20 mouse cellular contexts compared by ENCODE assay signal in genomic region chr17:24640581-24640980, GRCm38 (mm10). TPM values are rescaled to one million over a fixed set of nuclear protein-coding genes. Genes with fewer than 3 reads are reported as not detected.
DNase-seq lines count a peak whose midpoint lies in the region; ATAC-seq lines count a peak whose summit lies in the region.
"Had no signal": no experiment of that assay in that cellular context is flagged by ENCODE, and none has a peak within 500 bp of the region (broad histone marks: within the 10 kb centered on the region; RNA-seq: fewer than 3 reads in every experiment).

No protein-coding gene starts in this region.

- H3K4me2 ChIP-seq in forebrain, embryonic 16.5 days (ENCODE audit: low read length), result no peak overlapping the region
- no peak overlapping the region for H3K4me2 ChIP-seq in kidney, embryonic 16.5 days (replicated peaks; ENCODE audit: low read depth, low read length)
- no peak overlapping the region for H3K4me2 ChIP-seq in intestine, embryonic 16.5 days (ENCODE audit: low read depth, low read length)
- no peak overlapping the region for H3K4me2 ChIP-seq in stomach, embryonic 16.5 days (ENCODE audit: low read depth, low read length)

- no peaks in the 10 kb centered on the region for H3K27me3 ChIP-seq in forebrain, embryonic 10.5 days (ENCODE audit: poor library complexity, severe bottlenecking)
- H3K27me3 ChIP-seq in forebrain, embryonic 16.5 days (replicated peaks; ENCODE audit: control insufficient read depth, insufficient read depth, low read length), result no peaks in the 10 kb centered on the region
- no peaks in the 10 kb centered on the region for H3K27me3 ChIP-seq in kidney, embryonic 16.5 days (ENCODE audit: insufficient read depth, low read length)
- no peaks in the 10 kb centered on the region for H3K27me3 ChIP-seq in intestine, embryonic 16.5 days (replicated peaks; ENCODE audit: control insufficient read depth, insufficient read depth, low read length)
- no peaks in the 10 kb centered on the region for H3K27me3 ChIP-seq in stomach, embryonic 16.5 days (ENCODE audit: control insufficient read depth, insufficient read depth, low read length)
- H3K27me3 ChIP-seq: CH12.LX had no signal

- H3K9ac ChIP-seq in forebrain, embryonic 16.5 days (replicated peaks; ENCODE audit: low read depth, low read length), result no peak overlapping the region
- H3K9ac ChIP-seq in kidney, embryonic 16.5 days (replicated peaks; ENCODE audit: low read length), result no peak overlapping the region; the same call in 1 of the 2 replicates
- no peak overlapping the region for H3K9ac ChIP-seq in intestine, embryonic 16.5 days (ENCODE audit: low read depth, low read length)
- H3K9ac ChIP-seq in stomach, embryonic 16.5 days (ENCODE audit: low read length), result no peak overlapping the region

- 95% methylated on average over 15 of the region's 15 CpGs for WGBS in forebrain, embryonic 10.5 days
- 92% methylated on average over 15 of the region's 15 CpGs for WGBS in forebrain, embryonic 16.5 days
- 95% methylated on average over 15 of the region's 15 CpGs for WGBS in kidney, embryonic 16.5 days
- 94% methylated on average over 15 of the region's 15 CpGs for WGBS in intestine, embryonic 16.5 days
- WGBS in stomach, embryonic 16.5 days, result 94% methylated on average over 15 of the region's 15 CpGs

- H3K36me3 ChIP-seq in forebrain, embryonic 10.5 days (replicated peaks), result peaks cover 31% of the 10 kb centered on the region
- no peaks in the 10 kb centered on the region for H3K36me3 ChIP-seq in forebrain, embryonic 16.5 days (ENCODE audit: control insufficient read depth, insufficient read depth)
- H3K36me3 ChIP-seq in kidney, embryonic 16.5 days (ENCODE audit: insufficient read depth, low read length), result peaks cover 13% of the 10 kb centered on the region
- no peaks in the 10 kb centered on the region for H3K36me3 ChIP-seq in intestine, embryonic 16.5 days (ENCODE audit: control insufficient read depth, insufficient read depth, low read length)
- no peaks in the 10 kb centered on the region for H3K36me3 ChIP-seq in stomach, embryonic 16.5 days (ENCODE audit: control insufficient read depth, insufficient read depth, low read length)

- H3K4me3 ChIP-seq in forebrain, embryonic 10.5 days, result no peak overlapping the region
- H3K4me3 ChIP-seq in forebrain, embryonic 16.5 days (replicated peaks; ENCODE audit: low read length), result no peak overlapping the region
- H3K4me3 ChIP-seq in kidney, embryonic 16.5 days (ENCODE audit: low read length), result no peak overlapping the region
- no peak overlapping the region for H3K4me3 ChIP-seq in intestine, embryonic 16.5 days (ENCODE audit: low read length)
- H3K4me3 ChIP-seq in stomach, embryonic 16.5 days (replicated peaks; ENCODE audit: low read length), result no peak overlapping the region
- H3K4me3 ChIP-seq: left cerebral cortex, adult 2 months; megakaryocyte, embryonic 14.5 days had no signal

- ATAC-seq in forebrain, embryonic 16.5 days, result no peak
- no peak for ATAC-seq in kidney, embryonic 16.5 days (ENCODE audit: low FRiP score, low TSS enrichment)
- ATAC-seq in intestine, embryonic 16.5 days, result no peak
- no peak for ATAC-seq in stomach, embryonic 16.5 days (ENCODE audit: insufficient read depth, low FRiP score)
- no peak for ATAC-seq in erythroblast, adult 5-6 weeks (replicated peaks; ENCODE audit: low FRiP score, poor library complexity, severe bottlenecking)
- ATAC-seq: forebrain, embryonic 14.5 days; inflammation-experienced regulatory T-cells, adult 6 months; midbrain, embryonic 16.5 days had no signal

- DNase-seq in forebrain, embryonic 10.5 days (ENCODE audit: extremely low spot score, low spot score), result no peak
- no peak for DNase-seq in kidney, adult 9 months
- no peak for DNase-seq in cerebellum, postnatal 25 days
- DNase-seq: cerebellum, postnatal 36 days; right cerebral cortex, postnatal 25 days had no signal

- peaks cover 65% of the 10 kb centered on the region for H3K4me1 ChIP-seq in forebrain, embryonic 10.5 days
- no peaks in the 10 kb centered on the region for H3K4me1 ChIP-seq in forebrain, embryonic 16.5 days (replicated peaks; ENCODE audit: control insufficient read depth, insufficient read depth, low read length)
- H3K4me1 ChIP-seq in kidney, embryonic 16.5 days (ENCODE audit: insufficient read depth, low read length), result peaks cover 38% of the 10 kb centered on the region
- H3K4me1 ChIP-seq in intestine, embryonic 16.5 days (ENCODE audit: control insufficient read depth, insufficient read depth, low read length), result peaks cover 33% of the 10 kb centered on the region
- H3K4me1 ChIP-seq in stomach, embryonic 16.5 days (ENCODE audit: control insufficient read depth, insufficient read depth, low read length), result peaks cover 29% of the 10 kb centered on the region

- H3K9me3 ChIP-seq in forebrain, embryonic 10.5 days, result no peaks in the 10 kb centered on the region
- H3K9me3 ChIP-seq in forebrain, embryonic 16.5 days (ENCODE audit: control insufficient read depth, low read length), result no peaks in the 10 kb centered on the region
- no peaks in the 10 kb centered on the region for H3K9me3 ChIP-seq in kidney, embryonic 16.5 days (ENCODE audit: low read length)
- no peaks in the 10 kb centered on the region for H3K9me3 ChIP-seq in intestine, embryonic 16.5 days (ENCODE audit: control insufficient read depth, low read length)
- no peaks in the 10 kb centered on the region for H3K9me3 ChIP-seq in stomach, embryonic 16.5 days (replicated peaks; ENCODE audit: control insufficient read depth, low read length)
- H3K9me3 ChIP-seq: megakaryocyte, embryonic 14.5 days had no signal

- H3K27ac ChIP-seq in forebrain, embryonic 10.5 days, result peak overlapping the region; percentile 80; the same call in 1 of the 2 replicates
- no peak overlapping the region for H3K27ac ChIP-seq in forebrain, embryonic 16.5 days (ENCODE audit: low read length)
- H3K27ac ChIP-seq in kidney, embryonic 16.5 days (ENCODE audit: low read length), result peak overlapping the region; percentile 79; the same call in 1 of the 2 replicates
- H3K27ac ChIP-seq in intestine, embryonic 16.5 days (ENCODE audit: low read length), result peak overlapping the region; percentile 89; the same call in 1 of the 2 replicates
- H3K27ac ChIP-seq in stomach, embryonic 16.5 days (ENCODE audit: low read length), result peak overlapping the region; percentile 86; the same call in 1 of the 2 replicates
- H3K27ac ChIP-seq: left cerebral cortex, adult 2 months had no signal

RNA-seq across cellular contexts. Expression of gene Nthl1, which starts 8.1 kb away (rescaled TPM):
- 26.9 and 29.5 TPM in 2 replicates for polyA plus RNA-seq in forebrain, embryonic 10.5 days (2016; fragmentation: Nextera tagmentation; extraction: Ambion mirVana)
- polyA plus RNA-seq in forebrain, embryonic 16.5 days (2015; fragmentation: Nextera tagmentation; extraction: Ambion mirVana), result 13.4 and 14.4 TPM in 2 replicates
- polyA plus RNA-seq in kidney, embryonic 16.5 days (2015; fragmentation: Nextera tagmentation; extraction: Ambion mirVana), result 23.1 TPM in 2 replicates
- polyA plus RNA-seq in intestine, embryonic 16.5 days (2015; fragmentation: Nextera tagmentation; extraction: Ambion mirVana), result 17.2 and 18.1 TPM in 2 replicates
- polyA plus RNA-seq in stomach, embryonic 16.5 days (2015; fragmentation: Nextera tagmentation; extraction: Ambion mirVana), result 18.0 and 19.1 TPM in 2 replicates
- 1.0 TPM in 1 of 2 replicates, not detected in the other for total RNA-seq in erythroblast, adult 5-6 weeks (2015; ENCODE audit: low replicate concordance)
- total RNA-seq in erythroblast, adult 5-6 weeks (2017; ENCODE audit: low replicate concordance), result 0.56 and 0.85 TPM in 2 replicates

RNA-seq across cellular contexts. Expression of gene Tsc2, which starts 8.2 kb away (rescaled TPM):
- polyA plus RNA-seq in forebrain, embryonic 10.5 days (2016; fragmentation: Nextera tagmentation; extraction: Ambion mirVana), result 75.3 and 75.4 TPM in 2 replicates
- 80.4 and 86.8 TPM in 2 replicates for polyA plus RNA-seq in forebrain, embryonic 16.5 days (2015; fragmentation: Nextera tagmentation; extraction: Ambion mirVana)
- polyA plus RNA-seq in kidney, embryonic 16.5 days (2015; fragmentation: Nextera tagmentation; extraction: Ambion mirVana), result 72.8 and 77.0 TPM in 2 replicates
- 38.5 and 41.8 TPM in 2 replicates for polyA plus RNA-seq in intestine, embryonic 16.5 days (2015; fragmentation: Nextera tagmentation; extraction: Ambion mirVana)
- 53.1 and 57.2 TPM in 2 replicates for polyA plus RNA-seq in stomach, embryonic 16.5 days (2015; fragmentation: Nextera tagmentation; extraction: Ambion mirVana)
- total RNA-seq in erythroblast, adult 5-6 weeks (2015; ENCODE audit: low replicate concordance), result 16.3 and 75.9 TPM in 2 replicates
- total RNA-seq in erythroblast, adult 5-6 weeks (2017; ENCODE audit: low replicate concordance), result 8.6 and 9.0 TPM in 2 replicates

RNA-seq across cellular contexts. Expression of gene Slc9a3r2, which starts 9.5 kb away (rescaled TPM):
- polyA plus RNA-seq in forebrain, embryonic 10.5 days (2016; fragmentation: Nextera tagmentation; extraction: Ambion mirVana), result 25.9 and 27.1 TPM in 2 replicates
- polyA plus RNA-seq in forebrain, embryonic 16.5 days (2015; fragmentation: Nextera tagmentation; extraction: Ambion mirVana), result 28.1 and 31.2 TPM in 2 replicates
- 116 and 120 TPM in 2 replicates for polyA plus RNA-seq in kidney, embryonic 16.5 days (2015; fragmentation: Nextera tagmentation; extraction: Ambion mirVana)
- polyA plus RNA-seq in intestine, embryonic 16.5 days (2015; fragmentation: Nextera tagmentation; extraction: Ambion mirVana), result 37.5 and 38.6 TPM in 2 replicates
- polyA plus RNA-seq in stomach, embryonic 16.5 days (2015; fragmentation: Nextera tagmentation; extraction: Ambion mirVana), result 38.0 and 39.0 TPM in 2 replicates
- total RNA-seq in erythroblast, adult 5-6 weeks (2015; ENCODE audit: low replicate concordance), result 0.38 TPM in 1 of 2 replicates, not detected in the other
- total RNA-seq in erythroblast, adult 5-6 weeks (2017; ENCODE audit: low replicate concordance), result 0.56 and 1.8 TPM in 2 replicates
- polyA plus RNA-seq: inflammation-experienced regulatory T-cells, adult 6 months had no signal

RNA-seq across cellular contexts. Expression of gene Npw, which starts 17.7 kb away (rescaled TPM):
- polyA plus RNA-seq in forebrain, embryonic 10.5 days (2016; fragmentation: Nextera tagmentation; extraction: Ambion mirVana), result not detected in 2 replicates
- not detected in 2 replicates for polyA plus RNA-seq in forebrain, embryonic 16.5 days (2015; fragmentation: Nextera tagmentation; extraction: Ambion mirVana)
- 0.37 TPM in 1 of 2 replicates, not detected in the other for polyA plus RNA-seq in kidney, embryonic 16.5 days (2015; fragmentation: Nextera tagmentation; extraction: Ambion mirVana)
- polyA plus RNA-seq in intestine, embryonic 16.5 days (2015; fragmentation: Nextera tagmentation; extraction: Ambion mirVana), result 0.29 TPM in 1 of 2 replicates, not detected in the other
- 0.37 and 0.39 TPM in 2 replicates for polyA plus RNA-seq in stomach, embryonic 16.5 days (2015; fragmentation: Nextera tagmentation; extraction: Ambion mirVana)
- total RNA-seq in erythroblast, adult 5-6 weeks (2015; ENCODE audit: low replicate concordance), result not detected in 2 replicates
- total RNA-seq in erythroblast, adult 5-6 weeks (2017; ENCODE audit: low replicate concordance), result not detected in 2 replicates
- total RNA-seq: CH12.LX; heart, adult 8-10 months; hematopoietic stem cell, adult 5-6 weeks; liver, adult 2 months had no signal
- polyA plus RNA-seq: forebrain, embryonic 14.5 days; inflammation-experienced regulatory T-cells, adult 6 months; liver, adult 2 months; neural tube, embryonic 11.5 days had no signal

RNA-seq across cellular contexts. Expression of gene Zfp598, which starts 28.9 kb away (rescaled TPM):
- 27.5 and 30.6 TPM in 2 replicates for polyA plus RNA-seq in forebrain, embryonic 10.5 days (2016; fragmentation: Nextera tagmentation; extraction: Ambion mirVana)
- polyA plus RNA-seq in forebrain, embryonic 16.5 days (2015; fragmentation: Nextera tagmentation; extraction: Ambion mirVana), result 17.9 and 22.0 TPM in 2 replicates
- polyA plus RNA-seq in kidney, embryonic 16.5 days (2015; fragmentation: Nextera tagmentation; extraction: Ambion mirVana), result 19.7 and 22.7 TPM in 2 replicates
- 11.0 and 15.4 TPM in 2 replicates for polyA plus RNA-seq in intestine, embryonic 16.5 days (2015; fragmentation: Nextera tagmentation; extraction: Ambion mirVana)
- 13.6 and 13.7 TPM in 2 replicates for polyA plus RNA-seq in stomach, embryonic 16.5 days (2015; fragmentation: Nextera tagmentation; extraction: Ambion mirVana)
- total RNA-seq in erythroblast, adult 5-6 weeks (2015; ENCODE audit: low replicate concordance), result 3.7 and 7.9 TPM in 2 replicates
- 4.0 and 4.3 TPM in 2 replicates for total RNA-seq in erythroblast, adult 5-6 weeks (2017; ENCODE audit: low replicate concordance)
